Mouse (Mus musculus) left cerebral cortex, postnatal 25 days (tissue): ENCODE data around the gene Tnrc18. TPM values are rescaled to one million over a fixed set of nuclear protein-coding genes. Genes with fewer than 3 reads are reported as not detected.
A peak's percentile ranks its signal among the peaks of the same experiment; 100 is the strongest.

ENCODE experiments used
- DNase-seq, 2 experiments: peaks; one replicate each; pipeline ENCODE4 v3.0.0; 2022; ENCODE audit warnings: low spot score in 2 of 2, mixed read lengths in 1 of 2
- intact Hi-C: fragments of 180-260 bp; cut with DNase I; formaldehyde crosslinking; loops from one replicate; pipeline ENCODE4 v1.15.1; 2025
- total RNA-seq, 2 experiments: library from RNA; stranded (reverse); gene quantifications; 2 replicates each; pipeline ENCODE4 v1.2.3; 2021

The Tnrc18 gene
- total RNA-seq, 2 experiments from 2014 or later = 114 to 125 TPM

- DNase-seq = peak; percentile 68 to 85
- intact Hi-C loops = no loop called here
Measured at GRCm38 (mm10) chr5:142823096-142824062, 5.9 kb upstream of the Tnrc18 start.

- intact Hi-C loops = no loop called here
- DNase-seq = peak; percentile 39 to 55
Measured at GRCm38 (mm10) chr5:142822286-142823095, 5.0 kb upstream of the Tnrc18 start.

DNA sequence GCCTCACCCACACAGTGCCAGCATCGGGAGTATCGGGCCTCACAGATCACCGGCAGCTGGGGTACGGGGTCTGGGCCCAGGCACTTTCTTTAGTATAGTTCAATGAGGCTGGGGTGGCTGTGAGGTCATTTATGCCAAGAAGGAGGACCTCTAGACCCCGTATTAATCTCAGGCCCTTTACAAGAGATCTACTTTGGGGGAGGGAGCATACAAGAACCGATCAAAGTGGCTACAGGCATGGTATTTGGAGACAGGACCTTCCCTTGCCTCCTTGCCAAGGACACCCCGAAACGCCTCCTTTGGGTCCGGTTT is 4.5 kb upstream of the Tnrc18 start:
- intact Hi-C loops = no loop called here
- peak in 1 of 2 experiments; percentile 28 for DNase-seq

- intact Hi-C loops = no loop called here
- DNase-seq = peak; percentile 73 to 77
Measured at GRCm38 (mm10) chr5:142821266-142821973, 4.0 kb upstream of the Tnrc18 start.

- intact Hi-C loops = no loop called here
Measured at GRCm38 (mm10) chr5:142820276-142821265, 3.1 kb upstream of the Tnrc18 start.

GRCm38 (mm10) chr5:142819385-142820275 is 2.2 kb upstream of the Tnrc18 start:
- intact Hi-C loops = loop anchor here (2.0 to 5.0 kb wide), 5 partner anchors 53 to 143 kb away; no protein-coding TSS in a partner anchor
- DNase-seq = peak; percentile 77 to 96

More at GRCm38 (mm10) chr5:142820276-142821265, 3.1 kb upstream of the Tnrc18 start:
- peak; percentile 70 to 75 for DNase-seq

DNA sequence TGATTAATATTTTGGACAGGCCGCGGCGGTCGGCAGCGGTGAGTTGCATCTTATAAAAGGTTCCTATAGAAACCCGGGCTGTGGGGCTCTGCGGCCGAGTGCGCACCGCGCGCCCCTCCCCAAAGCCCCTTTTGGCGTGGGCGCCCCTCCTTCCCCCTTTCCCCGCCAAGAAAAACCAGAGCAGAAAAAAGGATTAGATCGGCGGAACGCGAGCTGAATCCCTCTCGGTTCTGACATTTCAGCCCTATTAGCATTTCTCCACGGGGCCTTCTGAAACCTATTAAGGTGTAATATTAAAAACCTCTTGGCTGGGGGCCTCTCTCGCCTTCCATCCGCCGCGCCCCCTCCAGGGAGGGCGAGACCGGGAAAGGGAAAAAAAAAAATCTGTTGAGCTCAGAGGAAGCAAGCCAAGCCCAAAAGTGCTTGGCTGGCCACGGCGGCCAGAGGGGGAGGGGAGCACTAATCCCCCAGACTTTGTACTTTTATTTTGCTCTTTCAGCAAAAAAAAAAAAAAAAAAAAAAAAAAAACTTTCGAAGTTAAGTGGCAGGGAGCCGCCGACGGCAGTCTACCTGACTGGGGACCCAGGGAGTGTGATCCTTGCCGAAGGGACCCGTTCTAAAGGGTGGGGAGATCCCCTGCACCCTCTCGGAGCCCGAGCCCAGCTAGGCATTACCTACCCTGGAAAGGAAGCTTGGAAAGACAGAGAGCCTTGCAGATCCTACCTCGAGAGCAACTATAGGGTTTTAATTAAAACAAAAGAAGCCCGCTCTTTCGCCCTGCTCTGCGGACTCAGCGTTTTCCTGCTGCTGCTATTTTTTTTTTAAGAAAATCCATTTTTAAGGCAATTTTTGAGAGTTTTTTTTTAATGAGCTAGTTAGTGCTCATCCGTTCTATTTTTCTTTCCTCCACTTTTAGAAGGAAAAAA is 1.2 kb upstream of the Tnrc18 start:
- DNase-seq = peak; percentile 54 to 64
- intact Hi-C loops = loop anchor here (2.0 to 5.0 kb wide), 5 partner anchors 52 to 144 kb away; no protein-coding TSS in a partner anchor

DNA sequence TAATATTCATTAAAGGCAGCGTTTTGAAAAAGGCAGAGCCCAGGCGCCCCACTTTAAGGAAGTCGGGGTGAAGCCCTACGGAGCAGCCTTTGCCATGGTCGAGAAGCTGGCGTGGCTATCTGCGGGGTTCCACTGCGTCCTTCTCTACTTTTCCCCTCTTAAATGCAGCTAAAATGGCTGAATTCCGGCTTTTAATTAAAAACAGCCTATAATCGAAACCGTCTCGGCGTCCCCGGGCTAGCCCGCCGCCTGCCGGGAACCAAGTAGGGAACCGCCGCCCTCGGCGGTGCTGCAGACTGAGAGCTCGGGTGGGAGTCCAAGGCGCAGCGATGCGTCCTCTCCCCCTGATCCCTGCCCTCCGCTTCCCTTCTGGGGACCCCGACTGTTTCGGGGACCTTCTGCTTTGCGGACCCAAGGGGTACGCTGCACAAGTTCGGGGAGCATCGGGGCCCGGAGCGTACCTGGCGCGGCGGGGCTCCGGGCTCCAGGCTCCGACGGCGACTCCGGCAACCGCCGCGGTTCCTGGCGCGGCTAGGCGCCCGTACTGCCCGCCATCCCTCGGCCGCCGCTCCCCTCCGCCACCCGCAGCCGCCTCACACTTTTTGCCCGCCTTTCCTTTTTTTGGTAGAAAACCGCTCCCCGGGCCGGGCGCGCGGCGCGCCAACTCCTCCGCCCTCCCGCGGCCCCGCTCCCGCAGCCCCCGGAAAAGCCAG is 495 bp downstream of the Tnrc18 start:
- intact Hi-C loops = loop anchor here (1.0 to 5.0 kb wide), 2 partner anchors 120 to 151 kb away; no protein-coding TSS in a partner anchor
- DNase-seq = peak; percentile 74 to 78

DNA sequence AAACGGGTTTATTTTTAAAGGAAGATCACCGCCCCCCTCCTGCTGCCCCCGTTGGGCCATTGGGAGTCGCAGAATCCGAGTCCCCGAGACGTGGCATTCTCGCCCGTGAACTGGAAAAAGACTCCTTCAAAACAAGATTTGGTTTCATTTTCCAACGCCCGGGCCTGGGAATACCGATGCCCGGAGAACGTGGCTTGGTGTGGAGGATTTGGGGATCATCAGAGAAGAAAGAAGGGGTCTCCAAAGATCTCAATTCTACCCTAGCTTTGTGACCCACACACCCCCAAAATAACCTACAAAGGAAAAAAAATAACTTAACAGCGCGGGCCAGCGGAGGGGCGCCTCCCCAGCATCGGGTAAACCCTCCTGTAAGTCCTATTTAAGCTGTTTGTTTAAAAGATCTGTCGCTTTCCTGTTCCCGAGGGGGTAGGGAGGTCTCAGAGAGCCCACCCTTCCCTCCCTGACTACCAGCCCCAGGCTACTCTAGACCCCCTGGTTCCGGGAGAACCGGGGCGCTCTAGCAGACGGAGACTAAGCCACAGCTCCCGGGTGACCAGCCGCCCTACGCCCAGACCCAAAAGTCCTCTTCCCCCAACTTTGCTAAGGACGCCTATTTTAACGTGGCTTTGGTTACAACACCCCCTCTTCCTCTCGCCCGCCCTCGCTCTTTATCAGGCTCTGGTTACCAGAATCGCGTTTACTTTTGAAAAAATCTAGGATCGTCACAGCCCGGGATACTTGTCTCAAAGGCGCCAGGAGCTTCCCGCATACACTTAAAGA is 1.2 kb downstream of the Tnrc18 start:
- intact Hi-C loops = loop anchor here (5.0 kb wide), 1 partner anchor 119 kb away; no protein-coding TSS in a partner anchor

GRCm38 (mm10) chr5:142815421-142816001 is 2.0 kb downstream of the Tnrc18 start:
- intact Hi-C loops = loop anchor here (5.0 kb wide), 1 partner anchor 118 kb away; no protein-coding TSS in a partner anchor
- peak; percentile 31 to 45 for DNase-seq

More for the DNA sequence above, 1.2 kb downstream of the Tnrc18 start:
- peak; percentile 45 to 64 for DNase-seq

DNA sequence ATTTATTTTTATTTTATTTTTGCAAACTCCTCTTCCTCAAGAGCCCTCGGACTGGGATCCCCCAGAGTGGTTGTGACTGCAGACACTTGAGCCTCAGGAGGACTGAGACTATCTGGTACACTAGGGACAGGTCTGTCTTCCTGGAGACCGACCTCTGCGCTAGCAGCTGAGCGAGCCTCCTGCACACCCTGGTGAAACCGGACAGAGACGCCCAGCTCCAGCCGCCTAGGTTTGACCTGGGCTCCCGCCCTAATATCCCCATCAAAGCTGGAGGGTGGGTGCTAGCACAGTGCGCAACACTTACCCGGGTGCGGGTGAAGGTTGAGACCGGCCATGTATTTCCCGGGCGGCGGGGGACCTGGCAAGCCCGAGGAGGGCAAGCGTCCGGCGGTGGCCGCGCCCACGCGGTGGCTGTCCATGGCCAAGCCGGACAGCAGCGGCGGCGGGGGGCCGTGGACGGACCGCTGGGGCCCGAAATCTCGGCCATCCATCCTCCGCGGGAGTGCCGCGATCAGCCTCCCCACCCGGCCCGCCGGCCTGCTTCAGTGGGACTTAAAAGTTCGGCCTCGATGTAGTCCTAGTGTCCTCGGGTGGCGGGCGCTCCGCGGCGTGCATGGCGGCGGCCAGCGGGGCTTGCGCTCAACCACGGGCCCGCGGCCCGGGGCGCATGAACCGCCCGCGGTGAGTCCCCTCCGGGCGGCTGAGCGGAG is 2.6 kb downstream of the Tnrc18 start:
- intact Hi-C loops = loop anchor here (5.0 kb wide), 1 partner anchor 118 kb away; no protein-coding TSS in a partner anchor
- peak; percentile 19 to 36 for DNase-seq

DNA sequence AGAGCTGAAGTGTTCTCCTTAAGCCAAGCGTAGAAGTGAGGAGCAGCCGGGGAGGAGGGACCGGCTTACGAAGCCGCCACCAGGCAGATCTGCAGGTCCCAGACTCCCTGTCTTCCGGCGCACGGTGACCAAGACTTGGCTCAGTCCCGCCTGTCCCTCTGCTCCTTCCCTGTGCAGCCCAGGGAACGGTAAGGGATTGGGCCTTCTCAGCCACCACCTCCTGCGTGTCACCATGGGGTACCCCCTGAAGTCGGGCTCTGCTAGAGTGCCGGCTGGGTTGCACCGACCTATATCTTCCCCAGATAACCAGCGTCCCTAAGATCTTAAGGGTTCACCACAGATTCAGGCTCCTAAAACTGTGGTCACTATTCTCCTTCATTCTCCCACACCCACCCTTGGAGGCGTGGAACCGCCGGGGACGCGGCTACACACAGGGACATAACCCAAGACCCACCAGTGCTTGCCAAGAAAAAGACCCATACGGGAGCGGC is 3.3 kb downstream of the Tnrc18 start:
- peak; percentile 36 to 44 for DNase-seq
- intact Hi-C loops = no loop called here

- intact Hi-C loops = loop anchor here (2.0 kb wide), 1 partner anchor 45 kb away; no protein-coding TSS in a partner anchor
- peak; percentile 18 to 31 for DNase-seq
Measured at GRCm38 (mm10) chr5:142813722-142814111, 3.7 kb downstream of the Tnrc18 start.
